Mouse (Mus musculus): Measurements from ENCODE around the gene Dgkz. TPM values are rescaled to one million over a fixed set of nuclear protein-coding genes. Genes with fewer than 3 reads are reported as not detected.

Gene Dgkz
- polyA plus RNA-seq, 1 experiment from 2014 or later, result 39.1 TPM

DNA sequence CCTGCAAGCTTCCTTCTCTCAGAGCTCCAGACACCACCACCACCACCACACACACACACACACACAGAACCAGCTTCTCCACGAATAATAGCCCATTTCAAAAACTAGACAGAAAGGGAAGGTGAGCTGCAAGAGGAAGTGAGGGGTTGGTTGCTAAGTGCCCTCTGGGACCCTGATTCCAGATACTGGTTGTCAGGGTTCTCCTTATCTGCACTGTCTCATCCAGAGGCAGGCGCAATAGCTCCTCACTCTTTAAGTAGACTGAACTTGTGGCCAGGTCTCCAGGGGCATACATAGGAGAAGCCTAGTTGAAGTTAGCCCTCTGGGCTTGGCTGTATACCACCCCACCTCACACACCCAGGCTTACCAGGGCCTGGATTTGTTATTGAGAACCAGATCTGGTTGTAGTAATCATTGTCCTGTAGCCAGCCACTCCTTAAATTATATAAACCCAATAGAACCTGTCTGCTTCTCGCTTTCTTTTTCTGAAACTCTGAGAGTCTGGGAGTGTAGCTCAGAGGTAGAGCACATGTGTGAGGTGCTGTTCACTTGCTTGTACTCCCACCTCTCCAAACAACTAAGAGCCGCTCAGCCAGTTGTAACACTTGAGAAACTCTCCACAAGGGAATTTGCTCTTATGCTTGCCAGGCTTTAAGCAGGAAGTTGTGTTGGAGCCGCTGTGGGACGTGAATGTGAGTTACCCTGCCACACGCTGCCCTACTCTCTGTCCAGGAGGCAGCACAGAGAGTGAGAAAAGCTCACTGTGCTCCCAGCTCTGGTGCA, 62.1 kb downstream of the Dgkz start:
- Histone ChIP-seq H3K36me3 (replicated peaks) (peaks cover 98% of the 10 kb centered on the region), H3K4me3 (no peak overlapping the region), H3K9me3 (no peaks in the 10 kb centered on the region), H3K27ac (no peak overlapping the region), H3K27me3 (ENCODE audit: poor library complexity, severe bottlenecking) (no peaks in the 10 kb centered on the region), H3K4me1 (no peaks in the 10 kb centered on the region)
- 90% methylated on average over 7 of the region's 7 CpGs for WGBS
- no peak for DNase-seq (ENCODE audit: extremely low spot score, low spot score)

DNA sequence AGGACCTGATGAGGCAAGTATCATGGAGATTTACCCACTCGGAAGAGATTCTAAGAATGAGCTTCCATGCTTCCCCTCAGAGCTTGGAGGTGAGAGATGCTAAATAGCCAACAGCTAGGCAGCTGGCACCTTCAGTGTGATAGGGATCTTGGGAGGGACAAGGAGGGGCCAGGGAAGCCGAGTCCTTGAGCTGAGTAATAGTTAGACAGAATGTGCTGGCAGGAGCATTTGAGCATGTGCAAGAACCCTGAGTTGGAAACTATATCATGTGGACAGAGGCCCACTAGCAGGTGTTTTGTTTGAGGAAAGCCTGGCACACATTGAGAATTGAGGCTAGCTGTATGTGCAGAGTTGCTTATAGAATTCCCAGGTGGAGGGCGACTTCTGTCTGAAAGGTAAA, 63.0 kb downstream of the Dgkz start:
- DNase-seq (ENCODE audit: extremely low spot score, low spot score), result no peak
- 86% methylated on average over 3 of the region's 3 CpGs for WGBS
- H3K9me3 ChIP-seq, result no peaks in the 10 kb centered on the region
- peaks cover 94% of the 10 kb centered on the region for H3K36me3 ChIP-seq (replicated peaks)
- no peak overlapping the region for H3K27ac ChIP-seq
- H3K4me3 ChIP-seq, result no peak overlapping the region
- no peaks in the 10 kb centered on the region for H3K4me1 ChIP-seq
- H3K27me3 ChIP-seq (ENCODE audit: poor library complexity, severe bottlenecking), result no peaks in the 10 kb centered on the region

DNA sequence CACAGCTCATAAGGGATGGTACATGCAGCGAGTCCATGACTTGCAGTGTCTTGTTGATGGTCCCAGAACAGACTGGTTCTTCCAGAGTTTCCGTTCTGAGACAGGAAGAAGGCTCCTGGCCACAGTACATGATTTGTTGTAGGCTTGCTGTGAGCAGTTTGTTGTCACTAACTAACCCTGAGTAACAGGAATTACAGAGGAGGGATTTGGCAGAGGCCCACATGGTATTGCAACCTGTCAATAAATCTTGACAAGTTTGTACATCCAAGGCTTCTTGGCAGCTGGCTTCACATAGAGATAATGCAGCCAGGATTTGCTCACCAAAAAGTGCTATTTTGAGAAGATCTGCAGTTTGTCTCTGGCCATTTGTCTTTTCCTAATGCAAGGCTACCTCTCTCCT, 69.5 kb downstream of the Dgkz start:
- Histone ChIP-seq H3K9me3 (no peaks in the 10 kb centered on the region), H3K27ac (no peak overlapping the region), H3K4me3 (no peak overlapping the region), H3K27me3 (ENCODE audit: poor library complexity, severe bottlenecking) (no peaks in the 10 kb centered on the region), H3K4me1 (peaks cover 7% of the 10 kb centered on the region; the same call in 1 of the 2 replicates), H3K36me3 (replicated peaks) (peaks cover 70% of the 10 kb centered on the region)
- 96% methylated on average over 2 of the region's 2 CpGs for WGBS
- DNase-seq (ENCODE audit: extremely low spot score, low spot score), result no peak

DNA sequence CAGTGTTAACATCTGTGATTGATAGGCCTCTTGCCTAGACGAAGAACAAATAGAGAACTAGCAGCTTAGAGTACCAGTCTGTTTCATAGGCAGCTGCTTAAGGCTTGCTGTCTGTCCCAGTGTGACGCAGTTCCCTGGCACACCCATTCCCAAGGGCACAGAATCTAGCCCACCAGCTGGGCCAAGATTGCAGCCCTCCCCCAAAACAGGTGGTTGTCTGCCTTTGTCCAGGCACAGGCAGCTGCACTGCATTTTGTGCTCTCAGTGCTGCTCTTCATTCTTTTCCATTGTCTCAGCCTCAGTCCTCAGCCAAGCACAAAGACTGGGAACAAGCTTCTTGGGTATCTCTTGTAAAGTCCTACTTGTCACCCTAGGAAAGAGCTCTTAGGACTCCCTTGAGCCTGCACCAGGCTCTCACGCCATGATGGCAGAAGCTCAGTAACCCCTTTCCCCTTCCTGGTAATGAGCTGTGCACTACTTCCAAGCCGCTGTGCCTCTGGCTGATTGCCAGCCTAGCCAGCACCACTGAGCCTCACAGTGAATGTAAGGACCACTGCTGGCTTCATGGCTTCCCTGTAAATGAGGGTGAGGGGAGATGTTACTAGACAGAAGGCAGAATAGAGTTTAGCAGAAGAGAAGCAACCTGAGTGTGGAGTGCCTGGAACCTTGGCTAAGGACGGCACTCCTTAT, 70.9 kb downstream of the Dgkz start:
- WGBS, result 88% methylated on average over 5 of the region's 5 CpGs
- no peaks in the 10 kb centered on the region for H3K27me3 ChIP-seq (ENCODE audit: poor library complexity, severe bottlenecking)
- no peak for DNase-seq (ENCODE audit: extremely low spot score, low spot score)
- H3K36me3 ChIP-seq (replicated peaks), result peaks cover 68% of the 10 kb centered on the region
- H3K4me3 ChIP-seq, result no peak overlapping the region
- peaks cover 7% of the 10 kb centered on the region; the same call in 1 of the 2 replicates for H3K4me1 ChIP-seq
- no peaks in the 10 kb centered on the region for H3K9me3 ChIP-seq
- peak overlapping the region; percentile 58; the same call in 1 of the 2 replicates for H3K27ac ChIP-seq

DNA sequence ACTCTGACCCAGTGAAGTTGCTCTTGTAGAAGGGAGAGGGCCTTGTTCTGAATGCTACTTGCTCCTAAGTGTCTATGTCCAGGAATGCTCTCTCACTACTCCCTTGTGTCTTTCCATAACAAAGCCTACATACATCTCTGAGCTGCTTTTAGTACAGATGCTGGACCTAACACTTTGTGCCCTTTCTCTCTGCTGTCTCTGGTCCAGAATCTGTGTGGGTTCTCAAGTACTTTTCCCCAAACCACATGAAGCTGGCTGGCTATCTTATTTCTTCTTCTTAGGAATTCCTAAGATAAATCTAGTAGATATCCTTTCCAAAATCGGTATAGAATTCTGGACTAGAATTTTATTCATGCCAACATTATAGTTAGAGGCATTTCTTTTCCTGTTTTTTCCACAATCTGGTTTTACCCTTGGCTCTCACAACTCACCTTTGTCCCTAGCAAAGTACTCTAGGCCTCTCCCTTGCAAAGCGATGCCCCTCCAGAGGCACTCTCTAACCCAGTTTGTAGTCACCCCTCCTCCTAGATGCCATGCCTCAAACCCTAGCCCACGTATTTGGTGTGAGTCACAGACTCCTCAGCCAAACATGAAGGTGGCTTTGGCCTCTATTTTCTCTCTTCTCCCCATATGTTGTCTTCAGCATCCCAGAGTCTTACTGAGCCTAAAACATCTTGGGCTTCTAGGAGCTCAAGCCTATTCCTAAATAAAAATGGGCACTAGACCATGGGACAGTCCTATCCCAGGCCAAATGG, 72.3 kb downstream of the Dgkz start:
- Histone ChIP-seq H3K27me3 (ENCODE audit: poor library complexity, severe bottlenecking) (no peaks in the 10 kb centered on the region), H3K9me3 (no peaks in the 10 kb centered on the region), H3K27ac (no peak overlapping the region), H3K4me1 (peaks cover 7% of the 10 kb centered on the region; the same call in 1 of the 2 replicates), H3K4me3 (no peak overlapping the region), H3K36me3 (replicated peaks) (peaks cover 59% of the 10 kb centered on the region)
- DNase-seq (ENCODE audit: extremely low spot score, low spot score), result no peak
- WGBS, result 98% methylated on average over 3 of the region's 3 CpGs

DNA sequence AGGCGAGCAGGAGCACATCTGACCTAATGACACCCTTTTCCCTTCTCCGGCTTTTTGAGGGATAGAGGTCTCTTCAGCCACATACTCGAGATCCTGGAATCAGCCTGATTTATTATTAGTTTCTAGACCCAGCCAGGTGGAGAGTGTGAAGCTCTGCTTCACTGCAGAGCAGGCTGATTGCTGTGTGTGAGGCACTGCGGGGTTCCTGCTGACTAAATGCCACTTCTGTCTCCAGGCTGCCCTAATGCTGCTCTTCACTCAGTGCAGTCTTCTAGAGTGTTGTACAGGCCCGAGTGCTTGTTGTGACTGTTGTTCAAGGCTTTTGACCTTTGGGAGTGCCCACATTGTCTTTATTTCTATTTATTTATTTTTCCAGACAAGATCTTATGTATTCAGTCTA, 73.3 kb downstream of the Dgkz start:
- Histone ChIP-seq H3K4me3 (no peak overlapping the region), H3K9me3 (no peaks in the 10 kb centered on the region), H3K36me3 (replicated peaks) (peaks cover 62% of the 10 kb centered on the region), H3K4me1 (peaks cover 7% of the 10 kb centered on the region; the same call in 1 of the 2 replicates), H3K27ac (no peak overlapping the region), H3K27me3 (ENCODE audit: poor library complexity, severe bottlenecking) (no peaks in the 10 kb centered on the region)
- no peak for DNase-seq (ENCODE audit: extremely low spot score, low spot score)
- WGBS, result 78% methylated on average over 5 of the region's 5 CpGs

DNA sequence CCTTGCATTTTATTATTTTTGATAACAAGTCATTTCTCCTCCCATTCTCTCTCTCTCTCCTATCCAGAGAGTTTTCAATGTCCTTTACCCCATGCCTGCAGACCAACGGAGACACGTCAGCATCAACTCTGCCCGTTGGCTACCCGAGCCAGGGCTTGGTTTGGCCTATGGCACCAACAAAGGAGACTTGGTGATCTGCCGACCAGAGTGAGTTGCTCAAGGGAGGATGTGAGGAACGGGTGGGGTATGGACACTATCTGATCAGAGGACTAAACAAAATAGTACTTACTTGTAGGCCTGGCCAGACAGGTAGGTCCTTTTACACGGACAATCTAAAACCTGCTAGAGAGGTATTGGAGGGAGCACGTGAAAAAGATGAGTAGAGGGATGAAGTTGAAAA, 75.2 kb downstream of the Dgkz start:
- H3K4me3 ChIP-seq, result no peak overlapping the region
- peaks cover 7% of the 10 kb centered on the region; the same call in 1 of the 2 replicates for H3K4me1 ChIP-seq
- no peak for DNase-seq (ENCODE audit: extremely low spot score, low spot score)
- H3K36me3 ChIP-seq (replicated peaks), result peaks cover 50% of the 10 kb centered on the region
- H3K27ac ChIP-seq, result no peak overlapping the region
- H3K27me3 ChIP-seq (ENCODE audit: poor library complexity, severe bottlenecking), result no peaks in the 10 kb centered on the region
- no peaks in the 10 kb centered on the region for H3K9me3 ChIP-seq
- 93% methylated on average over 8 of the region's 8 CpGs for WGBS

DNA sequence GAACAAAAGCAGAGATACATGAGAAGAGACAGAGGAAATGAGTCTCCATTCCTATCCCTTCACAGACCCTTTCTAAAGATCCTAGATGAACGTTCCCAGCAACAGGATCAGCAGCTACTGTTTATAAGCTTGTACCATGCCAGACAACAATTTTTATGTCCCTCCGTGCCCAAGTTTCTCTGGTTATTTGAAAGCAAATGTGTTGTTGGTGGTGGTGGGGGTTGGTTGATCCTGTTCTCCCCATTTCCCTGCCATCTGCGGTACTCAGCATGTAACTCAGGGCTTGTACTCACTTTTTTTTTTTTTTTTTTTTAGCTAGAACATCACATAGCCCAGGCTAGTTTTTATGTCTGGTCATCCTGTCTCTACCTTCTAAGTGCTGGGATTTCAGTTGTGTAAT, 76.5 kb downstream of the Dgkz start:
- Histone ChIP-seq H3K27ac (no peak overlapping the region), H3K4me1 (no peaks in the 10 kb centered on the region), H3K36me3 (replicated peaks) (peaks cover 43% of the 10 kb centered on the region), H3K4me3 (no peak overlapping the region), H3K9me3 (no peaks in the 10 kb centered on the region), H3K27me3 (ENCODE audit: poor library complexity, severe bottlenecking) (no peaks in the 10 kb centered on the region)
- 96% methylated on average over 3 of the region's 3 CpGs for WGBS
- no peak for DNase-seq (ENCODE audit: extremely low spot score, low spot score)

DNA sequence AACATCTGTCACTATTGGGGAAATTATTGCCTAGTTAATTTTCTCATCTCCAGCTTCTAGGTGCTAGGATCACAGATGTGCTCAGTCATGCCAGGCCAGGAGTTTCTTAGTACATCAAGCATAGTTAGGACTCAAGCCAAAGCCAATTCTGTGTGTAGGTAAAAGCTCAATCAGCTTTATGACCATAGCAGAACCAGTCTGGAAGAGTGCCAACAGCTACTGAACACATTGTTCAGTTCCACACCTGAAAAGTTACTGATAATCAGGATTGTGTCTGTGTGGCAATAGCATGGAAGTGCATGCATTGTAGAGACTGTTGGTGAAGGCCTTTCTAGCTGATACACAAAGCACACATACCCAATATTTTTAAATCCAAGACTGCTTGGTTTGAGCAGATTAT, 77.7 kb downstream of the Dgkz start:
- H3K36me3 ChIP-seq (replicated peaks), result peaks cover 43% of the 10 kb centered on the region
- H3K4me3 ChIP-seq, result no peak overlapping the region
- H3K27me3 ChIP-seq (ENCODE audit: poor library complexity, severe bottlenecking), result no peaks in the 10 kb centered on the region
- H3K4me1 ChIP-seq, result no peaks in the 10 kb centered on the region
- no peak for DNase-seq (ENCODE audit: extremely low spot score, low spot score)
- no peaks in the 10 kb centered on the region for H3K9me3 ChIP-seq
- H3K27ac ChIP-seq, result no peak overlapping the region

DNA sequence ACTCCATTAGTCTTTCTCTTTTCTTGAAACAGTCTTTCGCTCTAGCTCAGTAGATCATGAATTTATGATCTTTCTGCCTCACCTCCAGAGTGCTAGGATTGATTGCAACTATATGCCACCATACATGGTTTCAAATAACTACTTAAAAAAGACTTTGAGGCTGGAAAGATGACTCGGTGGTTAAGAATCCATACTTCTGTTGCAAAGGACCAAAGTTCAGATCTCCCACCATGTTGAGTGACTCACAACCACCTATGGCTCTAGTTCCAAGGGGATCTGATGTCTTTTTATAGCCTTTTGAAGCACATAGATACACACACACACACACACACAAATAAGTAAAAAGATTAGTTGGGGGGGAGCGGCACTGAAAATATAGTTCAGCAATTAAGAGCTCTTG, 80.3 kb downstream of the Dgkz start:
- Histone ChIP-seq H3K27me3 (ENCODE audit: poor library complexity, severe bottlenecking) (no peaks in the 10 kb centered on the region), H3K4me3 (no peak overlapping the region), H3K27ac (no peak overlapping the region), H3K36me3 (replicated peaks) (peaks cover 34% of the 10 kb centered on the region), H3K9me3 (no peaks in the 10 kb centered on the region), H3K4me1 (no peaks in the 10 kb centered on the region)
- WGBS, result 95% methylated on average over 3 of the region's 3 CpGs
- DNase-seq (ENCODE audit: extremely low spot score, low spot score), result no peak

DNA sequence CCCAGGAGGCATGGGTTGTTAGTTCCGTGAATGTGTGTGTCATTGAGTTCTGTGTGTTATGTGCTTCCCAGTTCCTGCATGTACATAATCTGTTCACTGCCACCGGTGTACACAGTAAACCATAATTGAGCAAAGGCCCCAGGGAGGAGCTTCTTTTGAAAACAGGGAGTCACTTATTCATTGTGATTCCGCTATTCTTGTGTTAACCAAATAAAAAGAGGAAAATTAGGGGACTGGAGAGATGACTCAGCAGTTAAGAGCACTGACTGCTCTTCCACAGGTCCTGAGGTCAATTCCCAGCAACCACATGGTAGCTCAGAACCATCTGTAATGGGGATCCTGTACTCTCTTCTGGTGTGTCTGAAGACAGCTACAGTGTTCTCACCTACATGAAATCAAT, 80.9 kb downstream of the Dgkz start:
- DNase-seq (ENCODE audit: extremely low spot score, low spot score), result no peak
- H3K9me3 ChIP-seq, result no peaks in the 10 kb centered on the region
- peaks cover 30% of the 10 kb centered on the region for H3K36me3 ChIP-seq (replicated peaks)
- H3K27me3 ChIP-seq (ENCODE audit: poor library complexity, severe bottlenecking), result no peaks in the 10 kb centered on the region
- 95% methylated on average over 3 of the region's 3 CpGs for WGBS
- no peak overlapping the region for H3K27ac ChIP-seq
- no peak overlapping the region for H3K4me3 ChIP-seq
- H3K4me1 ChIP-seq, result no peaks in the 10 kb centered on the region

DNA sequence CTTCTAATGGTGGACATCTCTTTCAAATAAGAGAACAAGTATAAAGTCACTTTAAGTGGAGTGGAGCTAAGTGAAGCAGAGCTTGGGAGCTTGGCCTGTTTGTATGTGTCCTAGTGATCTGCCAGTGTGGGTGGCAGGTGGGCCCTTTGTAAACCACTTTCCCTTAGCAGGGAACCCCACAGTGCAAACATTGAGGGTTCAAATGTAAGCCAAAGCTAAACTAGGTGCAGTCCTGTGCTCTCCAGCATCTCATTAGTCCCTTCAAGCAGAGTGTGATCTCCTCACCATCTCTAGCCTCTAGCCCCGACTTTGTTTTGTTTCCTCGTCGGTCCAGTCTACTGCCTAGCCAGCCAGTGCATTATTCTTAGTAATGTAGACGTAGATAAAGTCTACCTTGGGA, 91.0 kb downstream of the Dgkz start:
- WGBS, result 76% methylated on average over 4 of the region's 4 CpGs
- DNase-seq (ENCODE audit: extremely low spot score, low spot score), result no peak

DNA sequence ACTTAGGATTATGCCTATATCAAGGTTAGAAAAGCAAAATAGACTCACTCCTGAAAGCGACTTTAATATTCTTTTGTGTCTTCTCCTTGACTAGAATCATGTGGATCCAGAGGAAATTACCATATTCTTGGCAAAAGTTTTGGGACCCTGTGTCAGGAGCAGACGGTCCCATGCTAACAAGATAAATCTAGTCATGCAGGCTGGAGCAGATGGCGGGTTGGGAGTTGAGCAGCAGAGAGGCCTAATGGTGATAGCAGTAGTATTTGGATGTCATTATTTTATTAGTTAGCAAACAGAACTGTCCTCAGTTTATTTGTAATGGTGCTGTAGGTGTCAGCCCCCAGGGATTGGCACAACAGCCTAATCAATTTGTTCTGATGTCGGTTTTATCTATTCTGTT, 91.7 kb downstream of the Dgkz start:
- WGBS, result 93% methylated on average over 4 of the region's 4 CpGs
- Histone ChIP-seq H3K36me3 (replicated peaks) (peaks cover 28% of the 10 kb centered on the region), H3K4me3 (no peak overlapping the region), H3K27ac (no peak overlapping the region), H3K27me3 (ENCODE audit: poor library complexity, severe bottlenecking) (no peaks in the 10 kb centered on the region), H3K4me1 (peaks cover under 1% of the 10 kb centered on the region), H3K9me3 (no peaks in the 10 kb centered on the region)
- no peak for DNase-seq (ENCODE audit: extremely low spot score, low spot score)

More for the DNA sequence above, 91.0 kb downstream of the Dgkz start:
- no peaks in the 10 kb centered on the region for H3K9me3 ChIP-seq
- no peaks in the 10 kb centered on the region for H3K27me3 ChIP-seq (ENCODE audit: poor library complexity, severe bottlenecking)
- peaks cover 28% of the 10 kb centered on the region for H3K36me3 ChIP-seq (replicated peaks)
- no peak overlapping the region for H3K27ac ChIP-seq
- no peaks in the 10 kb centered on the region for H3K4me1 ChIP-seq
- H3K4me3 ChIP-seq, result no peak overlapping the region

Data from forebrain, embryonic 10.5 days (tissue).